Mouse (Mus musculus) A20 (cell line): ENCODE data around the gene Tmem167.
"Not testable (repeated sequence)": the region's sequence is repeated elsewhere in the genome, so short reads cannot be mapped to it uniquely, and the experiment has no call there.

Experiments
- DNase-seq: peaks from one replicate; pipeline ENCODE4 v3.0.0-alpha.2; 2011; ENCODE audit warnings: low read depth, low spot score

The Tmem167 gene

DNA sequence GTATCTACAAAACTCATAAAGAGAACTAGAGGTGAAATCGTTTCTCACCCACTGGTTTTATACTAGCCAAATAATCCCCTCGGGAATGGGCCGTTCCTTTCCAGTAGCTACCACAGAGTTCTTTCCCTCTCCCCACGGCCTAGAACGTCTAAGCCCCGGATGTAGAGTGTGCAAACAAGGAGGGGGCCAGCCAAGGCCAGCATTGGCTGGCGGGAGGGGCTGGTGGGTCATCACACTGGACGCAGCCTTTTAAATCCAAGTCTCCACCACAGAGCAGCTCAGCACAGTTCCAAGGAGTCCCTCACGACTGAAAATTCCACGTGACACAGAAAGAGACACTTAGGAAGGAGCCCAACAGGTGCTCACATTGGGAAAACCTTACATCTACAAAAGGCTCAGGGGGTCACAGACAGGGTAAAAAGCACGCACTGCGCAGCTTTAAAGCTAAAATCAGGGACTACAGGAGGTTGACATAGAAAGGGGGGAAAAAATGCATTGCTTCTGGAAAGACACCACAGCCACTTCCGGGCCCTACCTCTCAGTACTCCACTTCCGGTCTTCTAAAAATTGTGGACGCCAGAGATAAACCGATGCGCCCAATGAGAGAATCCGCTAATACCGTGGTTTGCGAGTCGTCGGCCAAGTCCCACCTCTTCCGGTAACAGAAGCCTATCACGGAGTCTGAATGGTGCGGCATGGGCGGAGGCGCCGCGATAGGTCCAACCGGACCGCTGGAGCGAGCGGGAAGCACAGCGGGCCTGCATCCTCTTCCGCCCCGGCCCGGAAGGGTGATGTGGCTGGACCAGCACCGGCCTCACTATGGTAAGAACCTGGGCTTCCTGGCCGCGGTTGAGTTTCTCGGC, at the start of gene Tmem167, which contains the start of gene Xrcc4:
Tmem167 (plus strand) TSS at position 162 of the 863 bp plus-strand sequence.
Xrcc4 (minus strand) TSS at position 647 of the 863 bp plus-strand sequence.
- peak; percentile 97 for DNase-seq

- DNase-seq, result no peak
Observed at GRCm38 (mm10) chr13:90039613-90040012, 49.3 kb upstream of the Tmem167 start.

DNA sequence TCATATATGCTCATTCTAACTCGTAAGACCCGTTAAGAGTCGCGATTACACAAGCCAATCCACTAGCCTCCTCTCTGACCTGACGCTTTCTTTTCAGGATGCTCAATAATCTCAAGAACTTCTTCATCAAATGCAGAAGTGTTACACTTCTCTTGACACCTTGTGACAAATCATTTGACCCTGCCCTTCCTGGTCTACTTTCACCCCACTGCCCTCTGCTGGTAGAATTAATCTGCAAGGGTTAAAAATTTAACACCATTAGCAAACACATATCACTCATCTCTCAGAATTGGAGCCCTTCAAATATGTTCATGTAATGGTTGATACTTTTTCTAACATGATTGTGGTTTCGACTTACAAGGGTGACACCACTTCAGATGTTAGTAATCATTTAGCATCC, 37.2 kb upstream of the Tmem167 start:
- peak; percentile 55 for DNase-seq

- DNase-seq, result no peak
Observed at GRCm38 (mm10) chr13:90052408-90052807, 36.5 kb upstream of the Tmem167 start.

DNA sequence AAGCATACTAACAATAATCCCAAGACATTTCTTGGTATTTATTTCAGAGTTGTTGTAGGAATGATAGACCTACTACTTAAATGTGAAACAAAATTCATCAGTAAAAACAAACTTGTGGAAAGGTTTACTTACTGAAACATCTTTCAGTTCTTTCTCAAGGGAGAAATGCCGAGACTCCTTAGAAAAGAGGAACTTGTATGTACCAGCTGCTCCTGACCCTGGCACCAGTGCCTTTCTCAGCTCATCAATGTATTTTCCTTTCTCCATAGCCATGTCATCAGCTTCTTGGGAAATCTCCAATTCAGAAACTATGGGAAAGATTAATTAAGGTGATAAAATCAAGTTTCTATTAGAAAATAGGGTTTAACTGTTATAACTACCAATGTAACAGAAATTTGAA, 27.0 kb upstream of the Tmem167 start:
- peak; percentile 18 for DNase-seq

GRCm38 (mm10) chr13:90089825-90090183, 881 bp downstream of the Tmem167 start:
- no peak for DNase-seq

DNA sequence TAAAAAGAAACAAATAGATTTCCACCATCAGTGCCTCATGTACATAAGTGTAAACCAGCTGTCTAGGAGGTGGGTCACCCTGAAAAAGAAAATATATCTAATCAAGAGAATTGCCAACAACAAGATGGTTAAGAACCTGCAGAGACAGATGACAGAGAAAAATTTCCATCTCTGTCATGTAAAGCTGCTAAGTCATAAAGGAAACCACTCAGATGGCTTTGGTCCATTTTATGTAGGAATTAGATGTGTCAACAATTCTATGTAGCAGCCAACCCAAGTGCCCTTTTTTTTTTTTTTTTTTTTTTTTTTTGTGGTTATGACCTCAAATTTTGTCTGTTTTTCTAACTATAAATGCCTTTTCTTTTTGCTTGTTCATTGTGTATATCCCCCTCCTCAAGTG, 12.6 kb downstream of the Tmem167 start:
- DNase-seq, result no peak

- no peak for DNase-seq
Observed at GRCm38 (mm10) chr13:90106139-90106538, 17.2 kb downstream of the Tmem167 start.

DNA sequence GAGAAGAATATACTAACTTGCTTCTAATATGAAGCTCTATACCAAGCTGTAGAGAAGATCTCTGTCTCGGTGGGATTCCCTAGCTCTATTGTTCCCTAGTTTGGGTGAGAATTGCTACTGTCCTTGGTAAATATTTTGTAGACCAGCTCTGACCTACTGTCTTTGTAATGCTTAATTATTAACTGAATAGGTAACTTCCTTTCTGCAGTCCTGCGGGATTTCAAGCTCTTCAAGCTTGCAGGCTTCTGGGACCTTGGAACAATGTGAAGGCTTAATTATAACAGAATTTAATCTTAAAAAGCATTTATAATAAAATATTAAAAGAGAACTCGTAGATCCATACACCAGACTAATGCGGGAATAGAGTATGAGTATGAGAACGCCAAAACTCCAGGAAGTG, 19.8 kb downstream of the Tmem167 start:
- not testable (repeated sequence) for DNase-seq

GRCm38 (mm10) chr13:90111681-90112080, 22.8 kb downstream of the Tmem167 start:
- DNase-seq, result no peak

- peak; percentile 62 for DNase-seq
Observed at GRCm38 (mm10) chr13:90136156-90136910, 47.4 kb downstream of the Tmem167 start.

DNA sequence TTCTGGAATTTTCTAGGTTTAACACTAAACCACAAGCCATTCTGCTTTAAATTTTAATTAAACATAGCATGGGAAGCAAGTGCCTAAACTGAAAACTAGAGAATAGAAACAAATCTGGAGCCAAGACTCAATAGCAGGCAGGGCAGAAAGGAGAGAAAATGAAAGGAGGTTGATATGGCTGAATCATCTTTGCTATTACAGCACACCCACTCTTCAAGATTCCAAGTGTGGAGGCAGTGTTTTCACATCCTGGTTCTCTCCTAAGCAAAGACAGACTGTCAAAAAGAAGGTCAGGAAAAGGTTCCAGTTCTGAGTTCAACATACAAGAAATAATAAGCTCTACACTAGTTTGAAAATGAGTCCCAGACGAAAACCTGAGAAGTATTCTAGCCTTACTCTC, 52.8 kb downstream of the Tmem167 start:
- DNase-seq, result no peak

DNA sequence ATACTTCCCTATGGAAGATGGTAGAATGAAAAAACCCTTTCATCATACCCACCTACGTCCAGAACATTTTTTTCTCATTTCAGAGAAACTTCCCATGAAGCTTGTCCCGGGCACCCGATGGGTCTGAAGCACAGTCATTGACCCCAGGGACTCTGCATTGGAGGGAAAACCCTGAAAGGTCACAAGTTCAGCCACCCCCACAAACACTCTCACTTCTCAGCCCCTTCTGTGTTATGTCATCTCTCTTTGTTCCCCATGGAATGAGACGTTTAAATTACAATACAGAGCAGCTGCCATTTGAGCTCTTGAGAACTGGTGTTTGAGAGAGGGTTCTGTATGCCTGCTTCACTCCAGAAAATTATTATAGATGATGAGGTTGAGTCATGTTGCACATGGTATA, 54.3 kb downstream of the Tmem167 start:
- no peak for DNase-seq

- DNase-seq, result no peak
Observed at GRCm38 (mm10) chr13:90151881-90152280, 63.0 kb downstream of the Tmem167 start.

GRCm38 (mm10) chr13:90152536-90153273, 63.8 kb downstream of the Tmem167 start:
- DNase-seq, result no peak

DNA sequence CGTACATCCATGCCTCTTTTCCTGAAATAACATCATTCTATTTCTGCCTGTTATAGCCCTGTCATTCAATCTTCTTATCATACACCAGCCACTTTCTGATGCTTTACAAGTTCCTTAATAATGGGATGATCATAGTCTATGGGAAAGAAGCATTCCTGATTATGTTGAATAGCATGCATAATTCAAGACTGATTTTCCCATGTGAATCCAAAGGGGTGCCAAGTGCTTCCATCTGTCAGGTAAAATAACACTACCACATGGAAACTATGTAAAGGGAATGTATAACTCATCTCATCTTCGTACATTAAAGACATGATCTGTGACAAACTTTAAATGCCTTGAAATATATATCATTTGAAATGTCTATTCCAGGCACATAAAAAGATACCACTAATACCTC, 75.2 kb downstream of the Tmem167 start:
- no peak for DNase-seq

DNA sequence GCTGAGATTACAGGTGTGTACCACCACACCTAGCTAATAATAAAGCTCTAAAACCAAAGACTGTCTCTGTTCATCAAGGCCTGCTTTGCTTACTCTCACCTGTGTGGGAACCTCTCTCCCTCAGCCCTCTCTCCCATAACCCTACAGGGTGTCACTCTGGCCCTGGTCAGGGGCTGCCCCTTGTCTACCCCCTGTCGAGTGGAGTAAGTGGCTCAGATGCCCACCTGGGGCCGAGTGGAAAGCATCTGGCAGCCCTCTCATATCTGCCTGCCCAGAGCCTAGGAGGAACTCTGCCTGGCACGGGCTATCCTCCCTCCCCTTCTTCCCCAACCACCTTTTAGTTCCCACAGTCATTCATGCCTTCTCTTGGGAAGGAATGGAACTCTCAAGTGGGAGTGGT, 78.1 kb downstream of the Tmem167 start:
- no peak for DNase-seq

GRCm38 (mm10) chr13:90170100-90170781, 81.3 kb downstream of the Tmem167 start:
- no peak for DNase-seq

DNA sequence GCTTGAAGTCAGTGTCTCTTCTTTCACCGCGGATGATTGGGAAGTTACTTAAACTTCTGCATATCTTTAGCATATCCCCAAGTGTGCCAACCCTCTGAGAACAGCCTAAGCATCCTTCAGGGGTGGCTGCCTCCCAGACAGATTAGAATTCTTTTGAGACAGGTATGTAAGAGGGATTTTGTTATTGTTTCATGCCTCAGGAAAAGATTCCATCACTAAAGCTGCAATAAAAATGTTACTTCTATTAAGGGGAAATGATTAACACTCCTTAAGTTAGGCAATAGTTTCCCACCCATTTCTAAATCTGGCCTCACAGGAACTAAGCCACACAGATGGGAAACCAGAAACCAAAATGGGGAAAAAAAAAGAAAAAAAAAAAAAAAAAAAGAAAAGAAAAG, 81.9 kb downstream of the Tmem167 start:
- no peak for DNase-seq

DNA sequence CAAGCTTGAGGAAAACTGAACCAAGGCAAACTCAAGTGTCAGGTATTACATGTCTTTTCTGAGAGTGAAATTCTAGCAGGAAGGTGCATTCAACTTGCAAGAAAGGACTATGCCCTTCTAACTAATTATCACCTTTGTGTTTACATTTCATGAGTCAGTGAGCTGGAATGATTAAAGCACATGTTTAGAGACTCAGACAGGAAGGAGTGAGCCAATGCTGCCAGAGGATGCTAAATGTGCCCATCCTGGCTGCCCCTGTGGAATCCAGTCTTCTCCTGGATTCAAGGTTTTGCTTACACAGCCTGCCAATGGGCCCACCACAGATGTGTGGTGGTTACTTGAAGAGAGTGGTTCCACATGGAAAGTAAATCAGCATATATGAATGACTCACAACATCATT, 82.5 kb downstream of the Tmem167 start:
- no peak for DNase-seq

- no peak for DNase-seq
Observed at GRCm38 (mm10) chr13:90175662-90176061, 86.7 kb downstream of the Tmem167 start.

DNA sequence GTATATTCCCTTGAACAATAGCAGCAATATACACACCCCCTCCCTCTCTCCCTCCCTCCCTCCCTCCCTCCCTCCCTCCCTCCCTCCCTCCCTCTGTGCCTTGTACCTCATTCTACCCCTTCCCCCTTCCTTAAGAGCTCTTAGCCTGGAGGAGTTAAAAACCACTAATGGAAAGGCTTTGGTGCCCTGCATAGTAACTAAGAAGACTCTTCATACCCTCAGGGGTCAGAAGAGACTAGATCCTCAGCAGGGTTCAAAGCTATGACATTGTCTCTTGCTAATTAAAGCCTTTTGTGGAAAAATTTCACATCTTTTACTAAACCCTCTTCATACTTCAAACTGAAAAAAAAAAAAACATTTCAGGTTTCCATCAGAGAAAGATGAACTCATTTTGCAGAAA, 93.3 kb downstream of the Tmem167 start:
- no peak for DNase-seq
